Mouse (Mus musculus) cortical plate, adult 2 months (tissue): ENCODE measurements at regions not wholly inside any gene's neighbourhood (a gene's known extent, or its start where the extent isn't known, plus 50 kb on each side); places are given as distances from the start of the nearest gene placed in this dataset.

ENCODE experiments used
- CTCF ChIP-seq: fragments of 200-500 bp; IDR thresholded peaks from 2 replicates; pipeline ENCODE4 v1.5.1; 2011; ENCODE audit warnings: mild to moderate bottlenecking, control low read depth, low read length; ENCODE audit not compliant: insufficient read depth; ENCODE audit errors: extremely low read depth
- POLR2A ChIP-seq: fragments of 200-500 bp; IDR thresholded peaks from 2 replicates; pipeline ENCODE4 v1.6.1; 2011; ENCODE audit warnings: mild to moderate bottlenecking, low read length, control low read depth; ENCODE audit not compliant: insufficient read depth; ENCODE audit errors: extremely low read depth

DNA sequence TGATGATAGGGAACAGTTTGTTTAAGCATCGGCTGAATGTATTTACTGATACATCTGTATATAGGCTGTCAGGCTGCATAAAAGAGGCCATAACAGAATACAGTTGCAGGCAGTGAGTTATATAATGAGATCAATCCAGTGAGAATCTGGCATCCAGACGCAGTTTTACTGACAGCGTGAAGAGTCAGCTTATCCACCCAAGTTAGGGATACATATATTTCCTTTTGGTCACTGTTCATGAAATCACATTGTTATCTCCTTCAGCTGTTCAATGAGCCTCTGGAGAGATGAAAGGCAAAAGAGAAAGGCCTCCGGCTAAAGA is 79.3 kb upstream of the Pam start:
- no peak for TF ChIP-seq CTCF
- TF ChIP-seq POLR2A = no peak
